Mouse (Mus musculus) layer of hippocampus, postnatal 36 days (tissue): ENCODE data around the gene Ifngr2. TPM values are rescaled to one million over a fixed set of nuclear protein-coding genes. Genes with fewer than 3 reads are reported as not detected.

Experiments
- DNase-seq, 2 experiments: peaks; one replicate each; pipeline ENCODE4 v3.0.0; 2022
- microRNA-seq, 2 experiments: library from miRNA; unstranded; fragments of <30 nt; microRNA quantifications; one replicate each; pipeline ENCODE4 v1.2.0; 2021
- total RNA-seq, 2 experiments: library from RNA; stranded (reverse); gene quantifications; 2 replicates each; pipeline ENCODE4 v1.2.3; 2021

The Ifngr2 gene
- total RNA-seq, 2 experiments from 2014 or later: 52.4 to 57.2 TPM

GRCm38 (mm10) chr16:91612525-91612924, 65.7 kb downstream of the Ifngr2 start:
- DNase-seq: no peak

DNA sequence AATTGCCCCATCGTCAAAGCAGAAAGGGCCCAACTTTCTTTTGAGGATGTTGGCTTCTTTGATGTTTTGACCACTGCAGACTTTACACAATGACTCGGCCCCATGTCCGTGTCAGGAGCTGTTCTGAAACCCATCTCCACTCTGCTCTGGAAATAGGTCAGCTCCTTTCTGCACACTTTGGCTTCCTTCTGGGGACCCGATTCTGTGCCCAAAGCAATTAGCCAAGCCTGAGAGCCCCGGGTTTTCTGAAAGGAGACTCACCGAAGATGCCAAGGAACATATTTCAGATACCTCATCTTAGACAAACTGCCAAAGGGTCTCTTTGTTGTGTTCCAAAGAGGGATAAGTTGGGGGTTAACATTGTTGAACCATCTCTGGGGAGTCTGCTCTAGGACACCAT, 67.7 kb downstream of the Ifngr2 start:
- no peak for DNase-seq

Small RNAs within 50 kb of the gene (microRNA-seq; reads per million reads assigned to microRNA genes)
- 0 reads per million in 2 experiments for gene Mir6367

Other genes with a start within 250 kb of the Ifngr2 start
- gene Ifnar2, start 174.3 kb upstream of the Ifngr2 start, total RNA-seq: 10 to 100 TPM; 20.6 to 23.0 TPM
- not detected for gene Gm21970, start 155.4 kb upstream of the Ifngr2 start, total RNA-seq
- 1 to 10 TPM; 8.9 to 9.2 TPM for gene Il10rb, start 140.9 kb upstream of the Ifngr2 start, total RNA-seq
- 10 to 100 TPM; 45.9 to 51.7 TPM for gene Ifnar1, start 61.8 kb upstream of the Ifngr2 start, total RNA-seq
- gene Tmem50b, start 50.7 kb downstream of the Ifngr2 start, total RNA-seq: 100 to 1,000 TPM; 115 to 124 TPM
- gene Dnajc28, start 72.0 kb downstream of the Ifngr2 start, total RNA-seq: 10 to 100 TPM; 10.3 to 10.8 TPM
- gene Gart, start 99.9 kb downstream of the Ifngr2 start, total RNA-seq: 10 to 100 TPM; 44.4 to 46.0 TPM
- gene Son, start 100.4 kb downstream of the Ifngr2 start, total RNA-seq: 100 to 1,000 TPM; 241 to 252 TPM
- 10 to 100 TPM; 22.2 to 27.2 TPM for gene Donson, start 141.7 kb downstream of the Ifngr2 start, total RNA-seq
- gene Cryzl1, start 181.9 kb downstream of the Ifngr2 start, total RNA-seq: 100 to 1,000 TPM; 106 to 108 TPM
- 100 to 1,000 TPM; 158 to 175 TPM for gene Itsn1, start 182.2 kb downstream of the Ifngr2 start, total RNA-seq